Mouse (Mus musculus) heart, adult 9 months (tissue): ENCODE data around the gene 1700122O11Rik.

Source experiments
- DNase-seq, 2 experiments: peaks; one replicate each; pipeline ENCODE4 v3.0.0; 2022; ENCODE audit warnings: low spot score in 2 of 2

The 1700122O11Rik gene

DNA sequence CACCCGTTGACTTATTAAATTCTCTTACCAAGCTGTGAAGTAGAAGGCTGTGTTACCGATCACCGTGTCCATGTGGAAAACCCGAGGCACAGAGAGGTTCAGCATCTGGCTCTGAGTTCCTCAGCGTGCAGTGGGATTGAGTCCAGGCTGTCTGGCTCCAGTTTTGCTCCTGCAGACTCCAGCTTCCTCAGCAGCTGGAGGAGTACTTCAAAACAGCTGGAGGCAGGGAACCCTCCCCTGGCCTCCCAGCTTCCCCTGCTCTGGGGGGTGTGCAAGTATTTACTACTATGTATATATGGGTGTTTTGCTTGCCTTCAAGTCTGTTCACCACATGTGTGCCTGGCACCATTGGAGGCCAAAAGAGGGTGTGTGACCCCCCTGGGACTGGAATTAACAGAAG lies 9.8 kb downstream of the 1700122O11Rik start:
- DNase-seq: peak; percentile 20 to 27

- peak in 1 of 2 experiments; percentile 38 for DNase-seq
Measured at GRCm38 (mm10) chr17:48027677-48028076, 10.4 kb downstream of the 1700122O11Rik start.

- DNase-seq: no peak
Measured at GRCm38 (mm10) chr17:48027019-48027418, 11.1 kb downstream of the 1700122O11Rik start.

- peak; percentile 51 to 61 for DNase-seq
Measured at GRCm38 (mm10) chr17:48024045-48024444, 14.0 kb downstream of the 1700122O11Rik start.

DNA sequence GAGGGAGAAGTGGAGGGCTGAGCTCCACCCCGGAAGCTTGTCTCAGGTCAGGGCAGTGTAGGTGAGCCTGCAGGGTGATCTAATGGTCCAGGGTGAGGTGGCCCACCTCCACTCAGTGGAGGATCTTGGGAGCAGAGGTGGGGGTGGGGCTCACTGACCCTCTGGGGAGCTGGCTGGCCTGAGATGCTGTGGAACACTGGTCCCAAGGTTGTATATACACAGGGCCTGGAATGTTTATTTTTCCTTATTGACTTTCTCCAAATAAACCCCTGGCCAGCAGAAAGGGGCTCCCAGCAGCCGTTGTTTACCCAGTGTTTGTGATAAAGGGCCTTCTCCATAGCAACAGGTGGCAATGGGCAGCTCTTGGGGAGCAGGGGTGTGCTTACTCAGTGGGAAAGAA lies 18.5 kb downstream of the 1700122O11Rik start:
- DNase-seq: no peak

DNA sequence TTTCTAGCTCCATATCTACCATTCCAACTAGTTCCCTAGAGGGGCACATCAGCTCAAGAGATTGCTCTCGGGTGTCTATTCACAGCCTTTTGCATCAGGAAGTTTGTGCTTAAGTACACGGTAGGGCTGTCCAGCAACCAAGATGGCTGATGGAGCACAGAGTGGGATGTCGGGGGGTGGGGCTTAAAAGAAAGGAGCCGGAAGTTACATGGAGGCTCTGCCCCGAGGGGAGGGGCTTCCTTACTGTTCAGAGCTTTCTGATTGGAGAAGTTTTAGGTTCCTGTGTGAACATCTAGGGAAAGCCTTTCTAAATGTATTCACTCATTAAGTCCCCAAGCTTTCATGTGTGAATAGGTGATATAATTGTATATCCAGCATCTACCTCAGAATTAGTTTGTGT lies 21.5 kb downstream of the 1700122O11Rik start:
- no peak for DNase-seq

DNA sequence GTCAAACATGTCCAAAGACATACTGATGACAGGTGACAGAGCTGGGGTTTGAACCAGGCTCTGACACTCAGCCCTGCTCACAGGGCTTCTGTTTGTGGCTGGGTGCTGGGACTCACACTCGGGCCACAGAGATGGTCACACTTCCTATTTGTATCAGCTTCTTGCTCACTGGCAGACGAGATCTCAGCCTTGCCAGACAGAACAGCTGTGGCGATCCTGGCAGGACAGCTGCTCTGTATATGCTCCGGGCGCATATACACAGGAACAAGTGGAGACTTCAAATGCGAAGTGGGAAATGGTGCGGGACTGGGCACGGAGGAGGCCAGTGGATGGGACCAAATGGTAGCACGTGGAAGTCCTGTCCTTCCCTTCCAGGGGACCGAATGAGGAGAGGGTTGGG lies 25.5 kb downstream of the 1700122O11Rik start:
- no peak for DNase-seq

DNA sequence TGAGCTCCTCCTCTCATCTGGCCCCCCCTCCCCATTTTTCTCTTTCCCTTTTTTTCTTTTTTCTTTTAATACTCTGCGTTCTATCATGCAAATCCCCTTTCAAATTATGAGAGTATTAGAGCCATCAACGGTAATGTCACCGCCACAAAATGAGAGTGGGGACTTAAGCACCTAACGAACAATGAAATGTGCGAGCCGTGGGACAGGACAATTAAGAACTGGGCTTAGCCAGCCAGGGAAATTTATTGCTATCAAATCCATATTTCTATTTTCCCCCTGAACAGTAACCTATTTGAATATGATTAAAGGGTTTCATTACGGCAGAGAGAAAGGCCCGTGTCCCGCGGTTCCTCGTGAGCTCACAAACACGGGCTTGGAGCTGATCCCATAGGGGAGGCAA lies 27.0 kb downstream of the 1700122O11Rik start:
- DNase-seq: no peak

DNA sequence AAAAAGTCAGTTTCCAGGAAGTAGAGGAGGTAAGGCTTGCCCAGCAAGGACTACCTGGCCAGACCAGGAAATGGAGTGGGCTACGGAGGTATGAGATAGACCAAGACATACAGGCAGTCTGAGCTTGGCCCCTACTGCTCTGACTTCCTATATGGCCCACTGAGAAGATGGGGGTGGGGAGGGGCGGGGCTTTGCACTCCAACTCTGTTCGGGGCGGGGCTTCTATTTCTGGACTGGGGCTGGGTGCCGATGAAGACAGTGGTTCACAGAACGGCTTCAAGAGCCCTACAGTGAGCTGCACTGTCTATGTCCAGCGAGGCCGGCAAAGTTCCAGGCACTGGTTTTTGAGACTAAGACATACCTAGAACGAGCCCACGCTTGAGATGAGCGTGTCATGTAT lies 27.8 kb downstream of the 1700122O11Rik start:
- DNase-seq: no peak

- DNase-seq: no peak
Measured at GRCm38 (mm10) chr17:48005816-48006215, 32.3 kb downstream of the 1700122O11Rik start.

DNA sequence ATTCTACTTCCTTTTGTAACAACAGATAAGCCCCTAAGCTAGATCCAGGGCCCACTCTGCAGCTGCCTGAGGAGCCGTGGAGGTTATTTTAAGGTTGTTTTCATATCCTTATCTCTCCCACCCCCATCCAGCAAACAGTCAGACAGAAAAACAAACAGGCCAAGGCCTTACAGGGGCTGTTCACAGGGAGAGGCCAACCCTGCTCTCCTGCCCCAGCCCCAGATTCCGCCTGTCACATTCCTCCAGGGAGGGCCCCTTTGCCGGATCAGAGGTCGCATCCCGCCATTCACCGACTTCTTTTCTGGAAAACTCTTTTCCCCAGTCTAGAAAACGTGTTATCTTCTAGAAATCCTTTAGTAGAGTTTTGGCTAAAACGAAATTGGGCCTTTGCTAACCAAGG lies 33.0 kb downstream of the 1700122O11Rik start:
- peak; percentile 10 to 27 for DNase-seq

- no peak for DNase-seq
Measured at GRCm38 (mm10) chr17:48004619-48005018, 33.5 kb downstream of the 1700122O11Rik start.

DNA sequence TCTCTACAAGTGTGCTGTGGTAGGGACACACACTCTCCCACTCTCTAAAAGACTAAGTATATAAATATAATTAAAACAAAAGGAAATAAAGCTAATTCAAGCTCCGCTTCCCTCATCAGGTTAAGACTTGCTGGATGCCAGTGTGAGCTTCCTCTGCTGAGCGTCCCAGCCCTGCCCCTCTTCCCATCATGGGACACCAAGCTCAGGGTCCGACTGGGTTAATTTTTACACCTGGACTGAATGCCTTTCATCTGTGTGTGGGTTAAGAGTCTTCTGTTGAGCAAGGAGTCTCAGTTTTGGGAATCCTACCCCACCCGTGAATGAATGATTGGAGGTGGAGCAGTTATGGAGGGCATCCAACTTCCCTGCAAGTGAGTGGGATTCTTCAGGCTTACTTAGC lies 35.6 kb downstream of the 1700122O11Rik start:
- DNase-seq: no peak

GRCm38 (mm10) chr17:48001586-48002361 lies 36.3 kb downstream of the 1700122O11Rik start:
- DNase-seq: peak; percentile 65 to 73

DNA sequence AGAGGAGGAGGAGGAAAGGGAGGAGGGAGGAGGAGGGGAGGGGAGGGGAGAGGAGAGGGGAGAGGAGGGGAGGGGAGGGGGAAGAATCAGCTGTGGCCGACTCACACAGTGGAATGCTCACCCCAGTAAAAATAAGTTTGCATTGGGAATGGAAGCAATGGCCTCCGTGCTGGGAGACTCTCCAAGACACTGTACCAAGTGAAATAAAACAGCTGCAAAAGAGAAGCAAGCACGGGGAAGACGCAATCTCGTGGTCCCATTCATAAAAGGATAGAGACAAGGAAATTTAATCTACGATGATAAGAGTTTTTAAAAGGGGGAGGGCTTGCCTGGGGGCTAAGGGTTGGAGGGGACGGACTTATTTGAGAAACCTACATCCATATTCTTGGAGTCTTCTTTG lies 36.9 kb downstream of the 1700122O11Rik start:
- peak; percentile 19 to 20 for DNase-seq

DNA sequence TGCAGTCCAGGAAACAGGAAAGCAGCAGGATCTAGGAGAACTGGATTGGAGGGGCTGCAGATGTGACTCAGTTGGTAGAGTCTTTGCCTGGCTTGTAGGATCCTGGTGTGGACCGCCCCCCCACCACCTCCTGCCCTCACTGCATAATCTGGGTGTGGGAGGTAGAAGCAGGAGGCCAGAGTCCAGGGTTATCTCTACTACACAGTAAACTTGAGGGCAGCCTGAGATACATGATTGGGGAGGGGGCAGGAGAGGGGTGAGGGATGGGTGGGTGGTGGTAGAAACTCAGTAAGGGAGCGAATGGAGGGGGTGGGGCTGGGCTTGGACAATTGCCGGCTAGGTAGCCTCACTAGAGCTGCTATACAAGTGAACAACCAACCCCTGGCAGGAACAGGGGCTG lies 38.3 kb downstream of the 1700122O11Rik start:
- DNase-seq: no peak

DNA sequence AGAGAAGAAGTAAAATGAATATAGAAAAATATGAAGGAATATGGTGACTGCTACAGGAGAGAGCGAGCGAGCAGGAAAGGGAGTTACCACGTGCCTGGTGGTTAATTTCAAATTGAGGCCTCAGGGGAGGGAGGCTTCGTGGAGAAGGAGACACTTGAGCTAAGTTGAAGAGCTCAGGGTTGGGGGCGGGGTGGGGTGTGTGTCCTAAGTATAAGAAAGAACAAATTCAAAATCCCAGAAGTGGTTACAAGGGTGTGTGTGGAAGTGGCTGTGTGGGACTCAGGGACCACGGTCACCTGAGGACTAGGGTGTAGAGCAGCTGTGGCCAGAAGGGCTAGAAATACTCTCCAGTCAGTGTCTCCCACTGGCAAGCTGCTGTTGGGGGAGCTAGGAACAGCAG lies 38.7 kb downstream of the 1700122O11Rik start:
- no peak for DNase-seq

DNA sequence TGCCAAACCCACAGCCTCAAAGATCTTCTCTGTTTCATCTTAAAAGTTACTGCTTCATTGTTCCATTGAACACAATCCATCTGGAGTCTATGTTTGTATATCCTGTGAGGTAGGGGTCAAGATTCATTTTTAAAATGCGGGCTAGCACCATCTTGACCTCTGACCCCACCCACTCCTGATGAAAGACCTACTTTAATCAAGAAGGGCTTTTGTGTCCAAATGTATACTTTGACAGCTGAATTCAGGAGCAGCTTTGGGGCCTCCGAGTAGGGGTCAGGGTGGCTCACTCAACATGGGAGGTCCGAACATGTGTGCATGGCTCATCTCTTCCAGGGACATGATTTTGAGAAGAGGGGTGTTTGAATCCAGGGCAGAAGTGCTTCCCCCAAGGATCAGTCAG lies 40.3 kb downstream of the 1700122O11Rik start:
- DNase-seq: no peak

- DNase-seq: no peak
Measured at GRCm38 (mm10) chr17:47990392-47991123, 47.5 kb downstream of the 1700122O11Rik start.

GRCm38 (mm10) chr17:47989951-47990378 lies 48.1 kb downstream of the 1700122O11Rik start:
- no peak for DNase-seq

GRCm38 (mm10) chr17:47988811-47989210 lies 49.3 kb downstream of the 1700122O11Rik start:
- no peak for DNase-seq

DNA sequence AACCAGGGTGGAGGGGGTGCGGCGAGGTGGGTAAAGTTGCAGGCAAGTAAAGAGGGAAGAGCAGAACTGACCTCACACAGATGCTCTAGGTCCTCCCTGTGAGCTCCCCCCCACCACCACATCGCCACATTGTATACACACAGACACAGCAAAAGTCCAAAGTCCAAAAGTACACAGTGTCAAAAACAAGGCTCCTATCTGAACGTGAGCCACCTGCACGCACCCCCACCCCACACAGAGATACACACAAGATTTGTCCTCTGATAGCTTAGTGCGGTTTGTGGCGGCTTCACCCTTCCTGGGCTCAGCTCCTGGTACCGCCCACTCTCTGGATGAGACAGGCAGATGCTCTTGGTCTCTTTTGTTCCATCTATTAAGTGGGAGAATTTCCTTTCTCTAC lies 50.0 kb downstream of the 1700122O11Rik start:
- no peak for DNase-seq
